ENCODE assay signal across 21 mouse cellular contexts in genomic region chr8:91278060-91278459, GRCm38 (mm10).
"Had no signal": no experiment of that assay in that cellular context is flagged by ENCODE, and none has a peak within 500 bp of the region (broad histone marks: within the 10 kb centered on the region; RNA-seq: fewer than 3 reads in every experiment).

No protein-coding gene starts in this region.

- H3K36me3 ChIP-seq: liver, embryonic 15.5 days; midbrain, embryonic 15.5 days; neural tube, embryonic 12.5 days; stomach, embryonic 15.5 days had no signal

- H3K4me3 ChIP-seq: limb, embryonic 10.5 days; limb, embryonic 13.5 days; liver, embryonic 12.5 days; liver, embryonic 15.5 days; lung, embryonic 15.5 days; megakaryocyte, embryonic 14.5 days; midbrain, embryonic 10.5 days; midbrain, embryonic 15.5 days; neural tube, embryonic 12.5 days; neural tube, embryonic 15.5 days; stomach, embryonic 15.5 days had no signal

- DNase-seq: kidney, adult 9 months; kidney, postnatal 14 days; liver; lung, adult 18-20 months; lung, postnatal 10 days; lung, postnatal 36 days; right cerebral cortex, adult 18-20 months; right cerebral cortex, postnatal 25 days; spleen, adult 18-20 months; thymus, postnatal 25 days had no signal

- H3K27me3 ChIP-seq: limb, embryonic 13.5 days; liver, embryonic 12.5 days; liver, embryonic 15.5 days; lung, embryonic 15.5 days; megakaryocyte, embryonic 14.5 days; midbrain, embryonic 15.5 days; neural tube, embryonic 12.5 days; neural tube, embryonic 15.5 days; stomach, embryonic 15.5 days had no signal

- H3K4me1 ChIP-seq: limb, embryonic 10.5 days; liver, embryonic 15.5 days; midbrain, embryonic 10.5 days; midbrain, embryonic 15.5 days; neural tube, embryonic 12.5 days; neural tube, embryonic 15.5 days had no signal

- H3K9me3 ChIP-seq: limb, embryonic 10.5 days; liver, embryonic 12.5 days; liver, embryonic 15.5 days; lung, embryonic 15.5 days; midbrain, embryonic 15.5 days; neural tube, embryonic 15.5 days; stomach, embryonic 15.5 days had no signal

- H3K9ac ChIP-seq: limb, embryonic 13.5 days; liver, embryonic 12.5 days; liver, embryonic 15.5 days; lung, embryonic 15.5 days; midbrain, embryonic 15.5 days; neural tube, embryonic 12.5 days; neural tube, embryonic 15.5 days; stomach, embryonic 15.5 days had no signal

- ATAC-seq: liver, embryonic 12.5 days; midbrain, embryonic 15.5 days had no signal

- H3K27ac ChIP-seq: limb, embryonic 10.5 days; limb, embryonic 13.5 days; liver, embryonic 12.5 days; liver, embryonic 15.5 days; lung, embryonic 15.5 days; midbrain, embryonic 10.5 days; midbrain, embryonic 15.5 days; neural tube, embryonic 12.5 days; neural tube, embryonic 15.5 days; stomach, embryonic 15.5 days had no signal

- H3K4me2 ChIP-seq: limb, embryonic 13.5 days; liver, embryonic 12.5 days; liver, embryonic 15.5 days; lung, embryonic 15.5 days; midbrain, embryonic 15.5 days; neural tube, embryonic 12.5 days; neural tube, embryonic 15.5 days; stomach, embryonic 15.5 days had no signal
